Mouse (Mus musculus) C2C12 (cell line): ENCODE measurements around the gene Prss40. TPM values are rescaled to one million over a fixed set of nuclear protein-coding genes. Genes with fewer than 3 reads are reported as not detected.

Experiments
- H3K27me3 ChIP-seq: one replicate; pipeline ENCODE4 v1.6.1; 2011; ENCODE audit not compliant: control insufficient read depth, insufficient read depth, insufficient read length
- H3K36me3 ChIP-seq: one replicate; pipeline ENCODE4 v1.6.1; 2011; ENCODE audit not compliant: control insufficient read depth, insufficient read depth
- H3K4me3 ChIP-seq: one replicate; pipeline ENCODE4 v1.5.1; 2011; ENCODE audit warnings: mild to moderate bottlenecking, control low read depth; ENCODE audit not compliant: poor library complexity, insufficient read depth, severe bottlenecking
- H3K79me2 ChIP-seq: one replicate; pipeline ENCODE4 v1.6.1; 2011; ENCODE audit not compliant: control insufficient read depth, insufficient read depth
- H3K79me3 ChIP-seq: one replicate; pipeline ENCODE4 v1.6.1; 2011; ENCODE audit warnings: low read depth, control low read depth
- H3ac ChIP-seq: one replicate; pipeline ENCODE3; 2011; ENCODE audit warnings: low read depth; ENCODE audit not compliant: control insufficient read depth, insufficient read length
- CEBPB ChIP-seq: IDR thresholded peaks from one replicate; pipeline ENCODE4 v1.6.1; 2011; ENCODE audit warnings: low read depth, mild to moderate bottlenecking, control low read depth, moderate library complexity
- CTCF ChIP-seq: IDR thresholded peaks from one replicate; pipeline ENCODE4 v1.5.1; 2011; ENCODE audit not compliant: control insufficient read depth, insufficient read depth, insufficient read length
- FOSL1 ChIP-seq: IDR thresholded peaks from one replicate; pipeline ENCODE4 v1.8.0; 2011; ENCODE audit warnings: mild to moderate bottlenecking, low read length; ENCODE audit not compliant: poor library complexity, insufficient read depth, severe bottlenecking
- MAX ChIP-seq: IDR thresholded peaks from one replicate; pipeline ENCODE4 v1.6.1; 2011; ENCODE audit warnings: mild to moderate bottlenecking, control low read depth
- MYOD1 ChIP-seq: IDR thresholded peaks from one replicate; pipeline ENCODE4 v1.6.1; 2011; ENCODE audit warnings: low read depth; ENCODE audit not compliant: control insufficient read depth, insufficient read length
- MYOG ChIP-seq: IDR thresholded peaks from one replicate; pipeline ENCODE4 v1.6.1; 2011; ENCODE audit not compliant: control insufficient read depth, insufficient read length; ENCODE audit errors: extremely low read depth
- USF1 ChIP-seq: IDR thresholded peaks from one replicate; pipeline ENCODE4 v1.6.1; 2011; ENCODE audit warnings: low read depth, mild to moderate bottlenecking, control low read depth, moderate library complexity
- polyA plus RNA-seq: library from polyadenylated mRNA; unstranded; fragments of >200 nt; fragmentation: generic; extraction: Trizol; gene quantifications from one replicate; pipeline ENCODE4 v1.2.1, GENCODE M21; 2012; ENCODE audit warnings: missing spikeins

Prss40 gene
- polyA plus RNA-seq, 1 experiment: not detected

GRCm38 (mm10) chr1:34573221-34573620, 12.5 kb upstream of the Prss40 start:
- TF ChIP-seq CTCF (no peak), MYOG (no peak)
- Histone ChIP-seq H3K27me3 (no peaks in the 10 kb centered on the region), H3K79me2 (no peaks in the 10 kb centered on the region), H3K79me3 (no peaks in the 10 kb centered on the region), H3ac (no peak overlapping the region), H3K4me3 (no peak overlapping the region), H3K36me3 (no peaks in the 10 kb centered on the region)

- no peak for TF ChIP-seq CTCF
- TF ChIP-seq CEBPB: no peak
- TF ChIP-seq FOSL1: no peak
- TF ChIP-seq USF1: no peak
- TF ChIP-seq MYOD1: no peak
- no peak for TF ChIP-seq MYOG
- TF ChIP-seq MAX: no peak
- Histone ChIP-seq H3K27me3 (no peaks in the 10 kb centered on the region), H3K4me3 (no peak overlapping the region), H3ac (no peak overlapping the region), H3K36me3 (no peaks in the 10 kb centered on the region), H3K79me3 (no peaks in the 10 kb centered on the region), H3K79me2 (no peaks in the 10 kb centered on the region)
These were observed 10.7 kb upstream of the Prss40 start for GRCm38 (mm10) chr1:34571431-34571830.

DNA sequence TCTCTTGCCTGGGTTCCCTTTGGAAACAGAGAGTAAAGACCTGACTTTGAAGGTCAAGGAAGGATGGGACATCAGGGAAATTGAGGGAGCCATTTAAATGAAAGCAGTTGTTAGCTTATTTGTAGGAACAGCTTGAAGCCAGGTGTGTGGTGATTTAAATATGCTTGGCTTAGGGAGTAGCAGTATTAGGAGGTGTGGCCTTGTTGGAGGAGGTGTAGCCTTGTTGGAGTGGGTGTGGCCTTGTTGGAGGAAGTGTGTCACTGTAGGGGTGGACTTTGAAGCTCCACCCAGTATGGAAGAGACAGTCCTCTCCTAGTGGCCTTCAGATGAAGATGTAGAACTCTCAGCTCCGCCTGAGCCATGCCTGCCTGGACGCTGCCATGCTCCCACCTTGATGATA, 9.1 kb upstream of the Prss40 start:
- TF ChIP-seq MYOD1 (no peak), USF1 (no peak), FOSL1 (no peak), MAX (no peak), MYOG (no peak), CTCF (no peak), CEBPB (no peak)
- H3K79me3 ChIP-seq: no peaks in the 10 kb centered on the region
- no peaks in the 10 kb centered on the region for H3K36me3 ChIP-seq
- H3K27me3 ChIP-seq: no peaks in the 10 kb centered on the region
- no peak overlapping the region for H3ac ChIP-seq
- H3K4me3 ChIP-seq: no peak overlapping the region
- H3K79me2 ChIP-seq: no peaks in the 10 kb centered on the region

DNA sequence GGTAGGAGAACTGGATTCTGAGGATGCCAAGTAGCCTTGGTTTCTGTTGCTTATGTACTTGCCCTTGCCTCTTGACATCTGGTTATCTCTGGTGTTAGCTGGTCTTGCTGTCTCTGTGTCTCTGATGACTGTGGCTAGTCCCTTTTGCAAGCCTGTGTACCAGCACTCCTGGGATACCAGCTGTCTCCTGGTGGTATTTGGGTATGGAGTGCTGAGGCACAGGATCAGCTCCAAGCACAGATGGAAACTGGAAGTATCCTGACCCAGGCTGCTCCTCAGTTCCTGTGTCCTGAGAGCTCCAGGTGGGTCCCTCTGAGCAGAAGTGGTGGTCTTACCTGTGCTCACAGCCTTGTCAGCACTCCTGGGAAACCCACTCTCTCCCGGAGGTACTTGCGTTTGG, 7.4 kb upstream of the Prss40 start:
- no peak for TF ChIP-seq FOSL1
- no peak for TF ChIP-seq MYOG
- no peak for TF ChIP-seq CTCF
- TF ChIP-seq MAX: no peak
- TF ChIP-seq MYOD1: no peak
- no peak for TF ChIP-seq CEBPB
- no peak for TF ChIP-seq USF1
- Histone ChIP-seq H3K79me3 (no peaks in the 10 kb centered on the region), H3K27me3 (no peaks in the 10 kb centered on the region), H3K79me2 (no peaks in the 10 kb centered on the region), H3ac (no peak overlapping the region), H3K4me3 (no peak overlapping the region), H3K36me3 (no peaks in the 10 kb centered on the region)

DNA sequence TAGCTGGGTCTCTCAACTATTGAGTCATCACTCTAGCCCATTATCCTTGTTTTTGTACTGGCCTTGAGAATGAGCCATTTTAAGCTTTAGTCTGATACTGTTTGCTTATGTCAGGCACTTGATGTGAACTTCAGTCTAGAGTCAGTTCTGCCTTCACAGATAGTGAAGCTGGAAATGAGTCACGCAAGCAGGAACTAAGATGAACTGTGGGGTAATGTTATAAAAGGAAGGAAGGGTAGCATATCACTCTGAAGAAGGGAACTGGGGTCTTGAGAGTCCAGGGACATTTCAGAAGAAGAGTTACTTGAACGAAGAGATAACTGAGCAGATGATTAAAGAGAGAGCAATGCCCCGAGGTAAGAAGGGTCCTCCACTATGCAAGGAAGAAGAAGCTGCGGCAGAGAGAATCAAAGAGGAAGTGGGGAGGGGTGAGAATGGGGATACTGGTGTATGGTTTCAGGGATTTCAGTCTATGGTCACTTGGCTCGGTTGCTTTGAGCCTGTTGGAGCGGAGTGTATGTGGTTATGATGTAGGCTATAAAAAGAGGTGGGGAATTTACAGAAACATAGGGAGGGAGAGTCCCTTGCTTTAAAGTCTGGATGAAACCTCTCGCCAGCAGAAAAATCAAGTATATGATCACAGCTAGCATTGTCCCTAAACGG, 3.8 kb upstream of the Prss40 start:
- TF ChIP-seq MYOD1 (no peak), FOSL1 (no peak), USF1 (no peak), MAX (no peak), MYOG (no peak), CEBPB (no peak), CTCF (no peak)
- Histone ChIP-seq H3K36me3 (no peaks in the 10 kb centered on the region), H3K79me2 (no peaks in the 10 kb centered on the region), H3K79me3 (no peaks in the 10 kb centered on the region), H3ac (no peak overlapping the region), H3K4me3 (no peak overlapping the region), H3K27me3 (no peaks in the 10 kb centered on the region)

- TF ChIP-seq FOSL1 (no peak), CTCF (no peak), CEBPB (no peak), USF1 (no peak), MYOD1 (no peak), MAX (no peak), MYOG (no peak)
- Histone ChIP-seq H3K79me2 (no peaks in the 10 kb centered on the region), H3K4me3 (no peak overlapping the region)
These were observed 6.5 kb downstream of the Prss40 start for GRCm38 (mm10) chr1:34554275-34554674.

More at GRCm38 (mm10) chr1:34554275-34554674, 6.5 kb downstream of the Prss40 start:
- no peaks in the 10 kb centered on the region for H3K36me3 ChIP-seq
- H3K79me3 ChIP-seq: no peaks in the 10 kb centered on the region
- no peak overlapping the region for H3ac ChIP-seq
- no peaks in the 10 kb centered on the region for H3K27me3 ChIP-seq
